Mouse (Mus musculus): ENCODE results near the gene Acox1. TPM values are rescaled to one million over a fixed set of nuclear protein-coding genes. Genes with fewer than 3 reads are reported as not detected.

The Acox1 gene
- total RNA-seq, 2 experiments from 2014 or later, result 62.6 to 80.1 TPM

DNA sequence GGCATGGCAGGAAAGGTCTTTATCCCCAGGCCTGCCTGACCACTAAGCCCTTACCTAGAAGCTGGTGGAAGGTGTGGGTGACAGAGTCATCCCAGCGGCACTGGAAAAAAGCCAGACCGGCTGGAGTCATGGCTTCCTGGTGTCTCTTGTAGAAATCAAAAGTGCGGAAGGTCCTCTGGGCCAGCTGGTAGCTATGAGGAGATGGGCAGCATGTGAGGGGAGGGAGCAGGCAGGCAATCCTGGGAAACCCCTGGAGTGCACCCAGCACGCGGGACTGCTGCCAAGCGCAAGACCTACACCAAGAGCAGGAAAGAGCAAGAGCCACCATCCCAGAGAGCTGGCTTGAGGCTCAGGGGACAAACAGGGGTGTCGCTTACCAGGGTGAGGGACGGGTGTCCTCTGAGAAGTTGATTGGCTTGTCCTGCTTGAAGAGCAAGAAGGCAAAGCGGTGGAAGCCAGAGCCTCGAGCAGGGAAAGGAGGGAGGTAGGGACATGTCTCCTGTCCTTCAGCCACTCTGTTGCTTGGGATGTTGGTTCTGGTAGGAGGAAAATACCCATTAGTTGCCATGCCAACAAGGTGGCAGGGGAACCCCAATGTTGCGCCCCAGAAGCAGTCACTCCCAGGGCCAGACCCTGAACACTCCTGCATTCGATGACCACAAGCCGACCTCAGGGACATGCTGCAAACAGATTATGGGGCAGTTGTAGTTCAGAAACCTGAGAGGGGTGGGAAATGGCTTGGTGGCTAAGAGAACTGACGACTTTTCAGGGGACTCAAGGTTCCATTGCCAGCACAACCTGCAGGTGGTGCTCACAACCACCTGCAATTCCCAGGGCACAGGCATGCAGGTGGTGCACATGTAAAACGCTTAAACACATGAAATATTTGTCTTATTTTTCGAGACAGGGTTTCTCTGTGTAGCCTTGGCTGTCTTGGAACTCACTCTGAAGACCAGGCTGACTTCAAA, 66.2 kb downstream of the Acox1 start:
- DNase-seq, result no peak
- intact Hi-C loops (cut with DNase I), result no loop called here

DNA sequence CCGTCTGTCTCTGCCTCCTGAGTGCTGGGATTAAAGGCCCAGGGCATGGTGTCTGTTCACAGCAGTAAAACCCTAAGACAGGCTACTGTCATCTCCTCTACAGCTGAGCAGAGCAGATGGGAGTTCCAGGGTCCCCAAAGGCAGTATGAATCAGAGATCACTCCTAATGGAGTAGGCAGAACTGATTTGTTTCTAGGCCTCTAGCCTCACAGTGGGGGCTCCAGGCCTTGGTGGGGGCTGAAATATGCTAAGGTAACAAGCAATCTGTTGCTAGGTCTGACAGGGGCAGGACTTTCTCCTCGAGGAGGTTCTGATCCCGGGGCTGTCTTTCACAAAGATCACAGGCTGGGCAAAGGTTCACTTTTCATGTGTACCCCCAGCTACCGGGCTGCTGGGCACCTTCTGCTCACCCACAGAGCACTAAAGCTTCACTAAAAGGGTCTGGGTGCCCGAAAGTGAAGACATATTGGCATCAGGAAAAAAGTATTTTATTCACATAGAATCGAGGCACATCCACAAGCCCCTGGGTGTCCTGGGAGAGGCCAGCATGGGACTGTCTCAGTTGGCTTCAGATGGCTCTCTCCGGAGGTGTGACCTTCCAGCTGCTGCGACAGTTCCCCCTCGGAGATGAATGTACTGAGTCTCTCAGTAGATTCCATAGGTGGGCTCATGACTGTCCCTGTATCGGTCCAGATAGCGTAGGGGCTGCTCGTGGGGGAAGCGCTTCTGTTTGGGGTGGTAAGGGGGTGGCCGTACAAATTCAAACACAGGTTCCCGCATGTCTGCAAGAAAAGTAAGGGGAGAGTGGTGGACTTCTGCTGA, 67.3 kb downstream of the Acox1 start:
- DNase-seq, result no peak
- intact Hi-C loops (cut with DNase I), result no loop called here

DNA sequence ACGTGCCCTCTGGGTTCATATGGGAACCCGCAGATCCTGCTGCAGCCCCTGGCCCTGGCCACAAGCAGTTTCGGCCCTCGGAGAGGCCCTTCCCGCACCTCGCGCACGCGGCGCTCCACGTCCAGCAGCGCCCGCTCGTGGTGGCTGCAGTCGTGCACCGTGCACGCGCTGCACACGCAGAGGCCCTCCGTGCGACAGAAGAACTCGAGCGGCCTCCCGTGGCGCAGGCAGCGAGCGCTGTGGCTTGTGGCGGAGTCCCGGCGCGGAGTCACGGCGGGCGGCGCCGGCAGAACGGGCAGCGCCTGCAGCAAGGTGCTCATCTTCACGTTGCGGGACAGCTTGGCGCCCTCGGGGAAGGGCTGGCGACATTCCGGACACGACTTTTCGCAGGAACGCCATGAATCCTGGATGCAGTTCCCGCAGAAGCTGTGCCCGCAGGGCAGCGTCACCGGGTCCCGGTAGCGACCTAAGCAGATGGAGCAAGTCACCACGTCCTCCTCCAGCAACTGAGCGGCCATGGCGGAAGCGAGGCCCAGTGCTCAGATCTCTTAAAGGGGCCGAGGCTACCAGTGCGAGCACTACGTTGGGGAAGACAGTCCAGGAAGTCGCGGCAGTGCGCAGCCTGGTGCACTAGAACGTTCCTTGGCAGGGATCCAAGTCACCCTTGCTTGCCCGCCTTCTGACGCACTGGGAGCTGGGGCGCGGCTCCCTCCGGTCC, 68.2 kb downstream of the Acox1 start, which contains the start of gene Trim65:
Trim65 (minus strand) TSS at position 641 of the 718 bp plus-strand sequence.
- intact Hi-C loops (cut with DNase I), result loop anchor here (1.0 kb wide), 2 partner anchors 20 to 43 kb away; no protein-coding TSS in a partner anchor
- DNase-seq, result peak; percentile 81 to 83

DNA sequence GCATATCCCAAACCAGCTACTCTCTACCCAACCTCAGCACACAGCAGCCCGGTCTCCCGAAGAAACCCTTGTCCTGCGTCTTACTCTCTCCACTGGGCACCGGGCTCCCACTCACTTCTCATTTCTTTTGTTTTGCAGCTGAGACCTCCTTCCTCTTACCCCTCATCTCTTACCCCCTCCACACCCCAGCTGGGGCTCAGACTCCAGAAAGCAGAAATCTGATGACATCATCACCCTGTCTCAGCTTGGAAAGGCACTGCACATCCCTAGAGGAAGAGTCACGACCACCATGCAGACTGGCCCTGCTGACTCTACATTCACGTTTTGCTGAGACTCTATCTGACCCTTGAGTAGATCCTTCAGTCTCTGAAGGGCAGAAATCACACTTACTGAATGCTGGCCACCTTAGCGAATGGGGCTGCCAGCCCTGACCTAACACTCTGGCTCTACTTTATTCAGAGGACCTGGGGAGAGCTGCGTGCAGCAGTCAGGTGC, 68.8 kb downstream of the Acox1 start:
- intact Hi-C loops (cut with DNase I), result loop anchor here (1.0 kb wide), 2 partner anchors 20 to 43 kb away; no protein-coding TSS in a partner anchor
- DNase-seq, result no peak

DNA sequence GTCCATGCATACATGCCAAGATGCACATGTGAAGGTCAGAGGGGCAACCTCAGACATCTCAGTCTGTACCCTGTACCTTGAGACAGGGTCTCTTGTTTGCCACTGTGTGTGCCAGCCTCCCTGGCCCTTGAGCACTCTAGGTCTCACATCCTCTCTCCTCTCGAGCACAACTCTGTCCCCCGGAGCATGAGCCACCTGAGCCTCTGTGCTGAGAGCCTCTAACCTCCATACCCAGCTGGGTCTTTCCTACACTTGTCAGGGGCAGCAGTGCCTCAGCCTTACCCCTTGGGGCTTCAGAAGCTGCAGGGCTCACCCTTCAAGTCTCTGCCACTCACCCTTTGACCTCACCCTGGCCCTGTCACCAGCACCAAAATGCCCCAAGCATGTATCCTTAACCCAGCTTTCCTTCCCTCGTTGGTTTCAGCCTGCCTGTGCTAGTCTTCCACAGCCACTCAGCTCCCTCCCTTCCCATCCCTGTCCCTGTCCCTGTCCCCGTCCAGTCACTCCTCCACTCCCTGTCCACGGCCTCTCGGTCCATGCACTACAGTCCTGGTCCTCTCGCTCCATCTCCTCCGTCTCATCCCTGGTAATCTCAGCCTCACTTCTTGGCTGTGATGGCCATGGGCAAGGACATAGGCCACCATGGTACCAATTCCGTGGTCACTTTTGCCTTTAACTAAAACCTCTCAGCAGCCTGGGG, 69.6 kb downstream of the Acox1 start:
- no peak for DNase-seq
- intact Hi-C loops (cut with DNase I), result no loop called here

DNA sequence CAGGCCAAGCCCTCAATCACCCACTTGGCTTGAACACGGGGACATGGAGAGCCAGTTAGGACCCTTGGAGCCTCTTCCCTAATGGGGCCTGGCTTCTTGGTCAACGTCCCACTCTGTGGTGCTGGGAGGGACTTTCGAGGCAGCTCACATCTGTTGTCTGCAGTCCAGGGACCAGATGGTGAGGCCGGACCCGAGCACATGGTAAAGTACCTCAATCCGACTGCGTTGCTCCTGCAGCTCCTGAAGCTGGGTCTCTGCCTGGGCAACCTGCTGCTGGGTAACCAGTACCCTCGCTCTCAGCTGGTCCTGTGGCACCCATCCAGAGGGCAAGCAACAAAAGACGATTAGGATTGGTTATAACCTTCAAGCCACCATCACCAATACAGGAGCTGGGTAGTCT, 70.9 kb downstream of the Acox1 start:
- intact Hi-C loops (cut with DNase I), result no loop called here
- no peak for DNase-seq

DNA sequence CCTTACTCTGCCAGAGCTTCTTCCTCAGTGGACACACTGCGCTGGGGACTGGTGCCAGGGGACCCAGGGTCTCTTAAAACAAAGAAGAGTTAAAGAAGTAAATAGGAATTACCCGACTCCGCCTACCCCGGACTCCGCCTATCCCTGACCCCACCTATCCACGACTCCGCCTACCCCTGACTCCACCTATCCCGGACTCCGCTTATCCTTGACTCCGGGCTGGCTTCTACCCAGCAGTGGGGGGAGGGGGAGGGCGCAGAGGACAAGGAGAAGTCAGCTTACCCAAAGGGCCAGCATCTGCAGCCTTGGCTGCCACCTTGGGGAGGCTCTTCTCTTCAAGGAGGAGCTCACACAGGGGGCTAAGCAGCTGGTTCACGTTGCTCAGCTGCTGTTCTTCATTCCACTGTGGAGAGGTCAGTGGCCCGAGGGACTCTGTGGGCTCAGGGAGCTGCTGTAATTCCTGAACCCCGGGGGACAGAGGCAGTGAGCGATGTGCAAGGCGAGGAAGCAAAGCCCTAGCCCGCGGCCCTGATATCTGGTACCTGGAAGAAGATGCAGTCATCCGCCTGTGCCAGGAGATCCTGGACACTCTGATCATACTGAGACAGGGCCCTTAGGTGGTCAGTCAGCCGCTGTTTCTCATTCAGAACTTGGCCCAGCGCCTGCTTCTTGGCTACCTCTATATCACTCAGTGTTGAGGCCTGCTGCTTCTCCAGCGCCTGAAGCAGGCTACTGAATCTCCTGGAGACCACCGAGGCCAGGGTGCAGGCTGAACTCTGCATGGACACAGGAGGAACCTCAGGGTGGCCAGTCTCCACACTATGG, 71.5 kb downstream of the Acox1 start, which contains the start of gene Trim47:
Trim47 (minus strand) TSS at position 55 of the 825 bp plus-strand sequence.
- intact Hi-C loops (cut with DNase I), result no loop called here
- DNase-seq, result peak; percentile 70 to 76

DNA sequence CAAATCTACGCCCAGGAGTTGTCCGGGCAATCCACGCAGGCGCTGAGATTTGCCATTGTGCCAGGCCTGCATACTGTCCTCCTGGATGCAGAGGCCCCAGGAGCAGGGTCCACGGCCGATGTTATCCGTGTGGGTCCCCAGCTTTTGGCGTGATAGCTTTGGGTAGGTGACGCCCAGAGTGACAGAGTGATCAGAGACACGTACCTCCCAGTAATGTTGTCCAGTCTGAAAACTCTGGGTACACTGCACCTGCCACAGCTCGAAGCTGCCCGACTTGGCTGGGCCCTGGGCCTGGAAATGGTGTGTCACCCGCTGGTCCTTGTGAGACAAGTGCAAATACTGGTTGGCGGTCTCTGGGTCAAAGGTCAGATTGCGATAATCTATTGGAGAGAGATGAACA, 72.6 kb downstream of the Acox1 start:
- intact Hi-C loops (cut with DNase I), result no loop called here
- no peak for DNase-seq

Other genes starting within 250 kb of the Acox1 start
- gene Itgb4, start 224.3 kb downstream of the Acox1 start, total RNA-seq (2021), result 1 to 10 TPM; 1.9 to 3.3 TPM
- 1 to 10 TPM; 3.0 to 3.8 TPM for gene Galk1, start 186.3 kb downstream of the Acox1 start, total RNA-seq (2021)
- 10 to 100 TPM; 56.1 to 75.3 TPM for gene H3f3b, start 171.1 kb downstream of the Acox1 start, total RNA-seq (2021)
- 1 to 10 TPM; 6.0 to 7.1 TPM for gene Unk, start 168.7 kb downstream of the Acox1 start, total RNA-seq (2021)
- gene Unc13d, start 121.1 kb downstream of the Acox1 start, total RNA-seq (2021), result under 1 TPM; 0.30 to 0.48 TPM
- gene Wbp2, start 112.0 kb downstream of the Acox1 start, total RNA-seq (2021), result 10 to 100 TPM; 70.1 to 71.0 TPM
- gene Trim47, start 71.8 kb downstream of the Acox1 start, total RNA-seq (2021), result 1 to 10 TPM; 9.1 to 9.3 TPM
- 1 to 10 TPM; 4.1 to 4.8 TPM for gene Trim65, start 67.9 kb downstream of the Acox1 start, total RNA-seq (2021)
- gene Mrpl38, start 60.2 kb downstream of the Acox1 start, total RNA-seq (2021), result 10 to 100 TPM; 49.4 to 49.9 TPM
- gene Fbf1, start 30.9 kb downstream of the Acox1 start, total RNA-seq (2021), result 1 to 10 TPM; 9.3 to 9.8 TPM
- 10 to 100 TPM; 19.2 to 21.9 TPM for gene Ten1, start 190 bp downstream of the Acox1 start, total RNA-seq (2021)
- gene Evpl, start 39.0 kb upstream of the Acox1 start, total RNA-seq (2021), result under 1 TPM; 0.05 to 0.07 TPM
- gene Srp68, start 75.2 kb upstream of the Acox1 start, total RNA-seq (2021), result 10 to 100 TPM; 72.1 to 83.1 TPM
- gene Galr2, start 81.9 kb upstream of the Acox1 start, total RNA-seq (2021), result under 1 TPM; 0.12 to 0.31 TPM
- 10 to 100 TPM; 85.9 to 94.8 TPM for gene Exoc7, start 108.2 kb upstream of the Acox1 start, total RNA-seq (2021)
- not detected for gene Foxj1, start 136.4 kb upstream of the Acox1 start, total RNA-seq (2021)
- 10 to 100 TPM; 23.0 to 24.5 TPM for gene Rnf157, start 214.0 kb upstream of the Acox1 start, total RNA-seq (2021)
- gene Ubald2, start 235.0 kb upstream of the Acox1 start, total RNA-seq (2021), result 10 to 100 TPM; 41.8 to 56.5 TPM